Mouse (Mus musculus) forelimb bud, embryonic 11.5 days (tissue): ENCODE results near the gene Tmem101.

Experiments used
- DNase-seq: peaks from one replicate; pipeline ENCODE4 v3.0.0-alpha.2; 2012; ENCODE audit warnings: low read depth, low spot score

Tmem101 gene

DNA sequence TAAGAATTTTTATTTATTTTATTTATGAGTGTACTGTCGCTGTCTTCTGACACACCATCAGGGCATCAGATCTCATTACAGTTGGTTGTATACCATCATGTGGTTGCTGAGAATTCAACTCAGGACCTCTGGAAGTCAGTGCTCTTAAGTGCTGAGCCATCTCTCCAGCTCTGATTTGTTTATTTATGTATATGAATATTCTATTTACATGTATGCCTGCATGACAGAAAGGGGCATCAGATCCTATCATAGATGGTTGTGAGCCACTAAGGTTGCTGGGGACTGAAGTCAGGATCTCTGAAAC lies 534 bp upstream of the Tmem101 start:
- no peak for DNase-seq

GRCm38 (mm10) chr11:102147213-102147989 lies 8.8 kb downstream of the Tmem101 start:
- DNase-seq: no peak

- DNase-seq: no peak
These were observed 9.7 kb downstream of the Tmem101 start for GRCm38 (mm10) chr11:102146531-102146930.

DNA sequence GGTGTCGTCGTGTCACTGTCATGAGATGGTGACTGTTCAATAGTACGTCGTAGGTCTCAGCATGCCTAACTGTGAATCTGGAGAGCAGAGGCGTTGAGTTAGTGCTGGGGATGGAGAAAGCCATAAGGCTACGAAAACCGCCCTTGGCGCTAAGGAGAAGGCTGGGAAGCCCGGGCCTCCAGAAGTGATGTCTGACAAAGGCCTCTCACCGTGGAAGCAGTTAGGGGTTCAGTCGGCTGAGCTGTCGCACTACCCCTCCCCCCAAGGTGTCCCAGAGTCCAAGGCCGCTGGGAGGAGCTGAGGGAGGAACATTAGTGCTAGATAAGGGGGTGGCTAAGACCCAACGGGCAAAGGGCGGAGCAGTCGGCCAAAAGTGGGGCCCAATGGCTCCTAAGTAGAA lies 10.2 kb downstream of the Tmem101 start:
- DNase-seq: no peak

DNA sequence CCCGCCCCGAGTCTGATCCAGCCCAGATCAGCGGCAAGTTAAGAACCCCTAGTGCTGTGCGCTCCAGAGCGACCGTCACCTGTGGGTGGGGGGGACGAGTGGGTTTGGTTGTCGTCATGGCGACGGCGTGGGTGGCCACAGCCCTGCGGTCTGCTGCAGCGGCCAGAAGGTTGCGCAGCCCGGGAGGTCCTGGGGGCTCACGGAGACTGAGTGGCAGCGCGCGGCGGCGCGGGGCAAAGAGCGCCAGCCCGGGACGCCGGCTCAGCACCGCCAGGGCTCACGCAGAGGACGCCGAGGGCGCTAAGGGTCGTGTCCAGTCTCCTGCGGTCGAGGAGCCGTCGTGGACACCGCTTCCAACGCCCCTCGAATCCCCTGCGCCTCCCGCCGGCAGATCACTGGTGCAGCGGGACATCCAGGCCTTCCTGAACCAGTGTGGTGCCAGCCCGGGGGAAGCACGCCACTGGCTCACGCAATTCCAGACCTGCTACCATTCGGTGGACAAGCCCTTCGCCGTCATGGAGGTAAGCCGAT lies 10.7 kb downstream of the Tmem101 start, which contains the start of gene Nags:
TSS of gene Nags (plus strand) at position 43 of the 531 bp plus-strand sequence.
- no peak for DNase-seq

- DNase-seq: peak; percentile 31
These were observed 11.2 kb downstream of the Tmem101 start for GRCm38 (mm10) chr11:102144957-102145470.

DNA sequence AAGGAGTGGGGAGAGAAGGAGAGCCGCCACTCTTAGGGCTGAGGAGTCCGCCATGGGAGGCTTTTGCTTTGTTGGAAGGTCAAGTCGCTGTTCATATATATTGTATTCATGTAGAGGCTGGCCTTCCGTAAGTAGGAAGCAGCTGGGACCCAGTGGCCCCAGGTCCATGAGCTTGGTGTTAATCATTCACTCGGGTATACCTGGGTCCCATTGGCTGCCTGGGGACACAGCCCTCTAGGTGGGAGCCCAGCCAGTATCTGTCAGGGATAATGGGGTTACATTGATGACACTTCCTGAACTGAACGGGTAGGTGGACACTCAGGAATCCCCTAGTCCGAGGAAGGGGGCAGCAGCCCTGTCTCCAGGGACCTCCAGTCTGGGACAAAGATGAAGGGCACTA lies 13.8 kb downstream of the Tmem101 start:
- DNase-seq: no peak

- DNase-seq: peak; percentile 76
These were observed 15.7 kb downstream of the Tmem101 start for GRCm38 (mm10) chr11:102140508-102140907.

DNA sequence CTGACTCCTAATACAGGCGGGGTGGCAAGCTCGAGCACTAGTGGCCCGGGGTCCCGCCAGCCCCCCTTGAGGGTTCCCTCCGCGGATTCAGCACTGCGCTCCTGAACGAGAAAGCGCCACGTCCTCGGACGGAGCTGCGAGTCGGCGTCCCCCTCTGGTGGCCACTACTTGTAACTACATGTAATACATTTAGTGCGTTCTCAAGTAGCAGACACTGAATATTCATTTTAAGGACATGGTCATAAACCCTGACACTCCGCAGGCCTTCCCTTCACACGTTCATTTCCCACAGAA lies 17.8 kb downstream of the Tmem101 start:
- peak; percentile 76 for DNase-seq

- DNase-seq: no peak
These were observed 18.4 kb downstream of the Tmem101 start for GRCm38 (mm10) chr11:102137625-102138446.

DNA sequence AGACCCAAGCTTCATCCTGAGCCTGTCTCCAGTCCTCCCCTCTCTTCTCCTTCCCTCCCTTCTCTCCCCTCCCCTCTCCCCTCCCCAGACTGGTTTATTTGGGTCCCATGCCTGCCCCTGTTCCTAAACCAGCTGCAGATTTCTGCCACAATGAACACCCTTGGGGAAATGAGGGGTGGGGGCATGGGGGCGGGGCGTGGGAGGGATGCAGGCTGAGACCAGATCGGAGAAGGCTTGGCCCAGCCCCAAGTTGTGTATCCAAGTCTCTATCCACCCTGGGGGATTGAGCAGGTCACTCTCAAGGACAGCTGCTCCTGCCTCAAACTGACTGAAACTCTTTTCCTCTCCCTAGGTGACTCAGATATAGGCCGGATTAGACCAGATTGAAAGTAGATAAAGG lies 21.7 kb downstream of the Tmem101 start:
- DNase-seq: no peak

DNA sequence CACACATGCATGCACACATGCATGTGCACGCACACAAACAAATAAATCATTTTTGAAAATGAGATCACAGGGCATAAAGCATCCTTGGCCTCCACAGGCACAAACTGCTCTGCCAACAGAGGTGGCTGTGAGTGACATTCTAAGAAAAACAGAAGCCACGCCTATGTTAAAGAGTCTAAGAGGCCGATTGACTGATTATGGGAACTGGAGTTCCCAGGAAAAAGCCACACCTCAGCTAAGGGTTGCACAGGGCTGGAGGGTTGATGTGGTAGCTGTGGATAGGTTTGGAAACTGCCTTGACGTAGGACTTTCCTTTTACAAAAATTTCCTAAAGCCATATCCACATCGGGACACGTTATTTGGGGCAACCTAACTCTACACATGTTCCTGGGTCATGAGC lies 38.8 kb downstream of the Tmem101 start:
- DNase-seq: no peak

DNA sequence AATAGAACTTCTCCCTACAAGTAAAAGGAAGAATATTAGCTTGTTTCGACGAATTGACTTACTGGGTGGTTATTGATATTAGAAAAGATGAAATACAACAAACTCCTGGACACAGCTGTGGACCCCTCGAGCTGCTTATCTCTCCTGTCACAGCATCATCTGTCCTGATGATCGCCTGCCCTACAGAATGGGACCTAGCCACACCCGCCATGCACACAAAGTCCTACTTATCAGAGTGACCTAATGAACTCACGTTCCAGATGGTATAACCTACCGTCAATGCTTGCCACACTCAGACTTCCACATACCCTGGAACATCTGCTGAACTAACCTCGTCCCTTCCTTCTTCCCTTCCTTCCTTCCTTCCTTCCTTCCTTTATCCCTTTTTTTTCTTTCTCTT lies 40.0 kb downstream of the Tmem101 start:
- DNase-seq: no peak

DNA sequence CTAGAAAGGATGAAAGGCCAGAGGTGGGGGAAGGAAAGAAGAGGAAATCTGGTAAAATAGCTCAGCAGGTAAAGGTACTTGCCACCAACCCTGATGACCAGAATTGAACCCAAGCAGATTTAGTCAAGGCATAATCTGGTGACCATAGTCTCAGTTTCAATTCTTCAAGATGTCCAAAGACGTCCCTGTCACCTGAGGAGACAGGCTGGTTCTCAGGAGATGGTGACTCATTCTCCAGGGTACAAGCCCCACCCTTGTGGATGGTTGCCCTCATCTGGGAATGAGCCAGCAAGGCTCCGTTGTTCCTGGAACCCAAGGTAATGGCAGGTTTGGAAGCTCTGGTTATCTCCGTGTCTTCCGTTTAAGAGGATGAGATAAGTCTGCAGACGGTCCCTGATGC lies 44.6 kb downstream of the Tmem101 start:
- no peak for DNase-seq

DNA sequence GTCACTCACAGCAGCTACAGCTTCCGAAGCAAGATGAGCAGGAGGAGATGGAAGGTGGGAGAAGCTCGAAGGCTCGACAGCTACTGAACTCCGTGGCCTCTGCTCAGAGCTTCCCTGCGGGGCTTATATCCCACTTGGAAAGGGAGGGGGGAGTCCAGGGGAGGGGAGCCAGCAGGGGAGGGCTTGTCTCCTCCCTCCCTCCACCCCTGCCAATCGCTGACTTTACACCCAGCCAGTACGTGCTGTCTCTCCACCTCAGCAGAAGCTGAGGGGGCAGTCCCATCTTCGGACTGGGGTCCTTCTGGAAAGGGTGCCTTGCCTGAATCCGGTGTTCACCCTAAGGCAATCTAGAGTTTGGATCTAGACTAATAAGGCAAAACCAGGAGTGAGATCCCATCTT lies 48.5 kb downstream of the Tmem101 start, which contains the start of gene Pyy:
TSS of gene Pyy (minus strand) at position 101 of the 400 bp plus-strand sequence.
- DNase-seq: no peak

DNA sequence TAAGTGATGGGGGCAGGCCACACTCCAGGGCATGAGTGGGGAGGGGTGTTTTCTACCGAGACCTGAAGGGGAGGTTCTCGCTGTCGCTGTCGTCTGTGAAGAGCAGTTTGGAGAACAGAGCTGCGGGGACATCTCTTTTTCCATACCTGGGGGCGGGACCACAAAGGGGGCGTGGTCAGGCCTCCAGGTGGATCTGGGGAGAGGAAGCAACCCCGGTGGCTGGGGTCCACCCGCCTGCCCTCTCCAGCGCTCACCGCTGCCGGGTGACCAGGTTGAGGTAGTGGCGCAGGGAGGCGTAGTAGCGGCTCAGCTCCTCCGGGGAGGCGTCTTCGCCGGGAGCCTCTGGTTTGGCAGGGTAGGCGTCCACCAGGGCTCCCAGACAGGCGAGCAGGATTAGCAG lies 49.3 kb downstream of the Tmem101 start:
- no peak for DNase-seq
